Mouse (Mus musculus) ES-Bruce4 (cell line): Measurements from ENCODE around the gene Trim72.

ENCODE experiments used
- CTCF ChIP-seq: IDR thresholded peaks from one replicate; pipeline ENCODE4 v1.8.1; 2011; ENCODE audit warnings: low read depth, low read length
- EP300 ChIP-seq: IDR thresholded peaks from 2 replicates; pipeline ENCODE4 v1.6.1; 2011; ENCODE audit warnings: low read depth, low read length; ENCODE audit not compliant: insufficient read depth
- POLR2A ChIP-seq: IDR thresholded peaks from one replicate; pipeline ENCODE4 v1.8.1; 2011; ENCODE audit warnings: low read length; ENCODE audit not compliant: insufficient read depth

DNA sequence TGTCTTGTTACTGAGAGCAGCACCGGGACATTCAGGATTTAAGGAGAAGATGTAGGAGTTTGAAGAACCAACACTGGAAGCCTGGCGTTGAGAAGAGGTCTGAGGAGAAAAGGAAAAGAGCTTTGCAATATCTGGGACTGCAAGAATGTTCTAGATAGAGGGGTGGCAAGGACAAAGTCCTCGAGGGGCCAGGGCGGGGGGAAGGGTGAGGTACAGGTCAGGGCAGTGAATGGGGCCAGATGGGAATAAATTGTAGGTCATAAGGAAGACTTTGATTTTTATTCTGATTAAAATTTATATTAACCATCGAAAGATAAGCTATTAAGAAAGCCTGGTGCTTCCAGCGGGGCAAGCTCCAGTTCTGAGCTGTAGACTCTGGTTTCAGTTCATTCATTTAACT, 651 bp upstream of the Trim72 start:
- TF ChIP-seq CTCF (no peak), POLR2A (no peak), EP300 (no peak)
